Mouse (Mus musculus) frontal cortex, postnatal 25 days (tissue): ENCODE measurements at regions not wholly inside any gene's neighbourhood (a gene's known extent, or its start where the extent isn't known, plus 50 kb on each side); places are given as distances from the start of the nearest gene placed in this dataset.
"Not testable (repeated sequence)": the region's sequence is repeated elsewhere in the genome, so short reads cannot be mapped to it uniquely, and the experiment has no call there.

Experiments
- DNase-seq, 2 experiments: peaks; one replicate each; pipeline ENCODE4 v3.0.0; 2022; ENCODE audit warnings: low spot score in 2 of 2

DNA sequence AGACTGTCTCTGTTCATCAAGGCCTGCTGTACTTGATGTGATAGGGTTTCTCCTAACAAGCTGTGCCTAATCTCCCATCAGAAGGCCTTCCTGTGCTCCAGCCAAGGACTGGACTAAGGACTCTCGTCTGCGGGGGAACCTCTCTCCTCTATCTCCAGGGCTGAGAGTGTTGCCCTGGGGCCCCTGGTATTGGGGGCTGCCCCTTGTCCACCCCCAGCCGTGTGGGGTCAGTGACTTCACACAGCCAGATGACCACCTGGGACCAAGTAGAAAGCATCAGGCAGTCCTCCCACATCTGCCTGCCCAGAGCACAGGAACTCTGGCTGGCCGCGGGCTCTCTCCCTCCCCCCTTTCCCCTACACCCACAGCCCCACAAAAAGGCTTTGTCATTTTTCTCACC lies 651.5 kb upstream of the Kif2b start:
- DNase-seq = no peak

DNA sequence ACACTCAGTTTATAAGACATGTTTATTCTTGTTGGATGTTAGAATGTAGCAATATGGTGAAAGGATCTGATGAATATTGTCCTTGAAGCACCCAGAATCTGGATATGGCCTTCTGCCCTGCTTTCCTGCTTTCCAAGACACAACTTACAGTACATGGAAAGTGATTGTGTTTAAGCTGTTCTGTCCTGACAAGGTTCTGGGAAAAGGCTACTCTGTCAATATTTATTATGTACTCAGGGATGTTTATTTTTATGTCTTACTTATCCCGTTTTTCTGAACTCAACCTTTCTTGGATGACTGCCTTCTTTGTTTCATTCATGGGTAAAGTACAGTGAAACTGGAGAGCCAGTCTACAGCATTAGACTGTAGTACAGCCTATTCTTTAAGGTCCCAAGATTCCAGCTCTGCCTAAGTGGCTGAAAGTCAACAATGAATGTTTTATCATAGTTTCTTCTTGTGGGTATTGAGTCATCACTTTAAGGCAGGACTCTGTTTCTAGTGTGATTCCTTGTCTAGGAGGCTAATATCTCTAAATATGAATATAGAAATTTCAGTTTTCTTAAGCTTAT lies 631.7 kb upstream of the Kif2b start:
- DNase-seq = no peak

DNA sequence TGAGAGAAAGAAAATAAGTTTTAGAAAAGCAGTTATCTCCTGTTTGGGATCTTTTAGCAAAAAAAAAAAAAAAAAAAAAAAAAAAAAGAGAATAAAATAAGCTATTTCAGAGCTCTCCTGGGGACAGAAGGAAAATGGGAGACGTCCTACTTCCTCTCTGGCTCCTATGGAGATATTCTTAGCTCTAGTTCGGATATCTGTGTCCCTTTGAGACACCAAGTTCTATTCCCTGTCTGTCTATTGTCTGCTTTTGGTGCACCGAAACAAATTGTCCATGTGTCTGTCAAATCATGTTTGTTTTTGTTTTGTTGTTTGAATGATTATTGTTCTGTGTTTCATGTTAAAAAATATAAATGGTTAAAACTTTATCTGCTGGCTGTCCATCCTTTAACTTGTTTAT lies 601.0 kb upstream of the Kif2b start:
- DNase-seq = not testable (repeated sequence)

DNA sequence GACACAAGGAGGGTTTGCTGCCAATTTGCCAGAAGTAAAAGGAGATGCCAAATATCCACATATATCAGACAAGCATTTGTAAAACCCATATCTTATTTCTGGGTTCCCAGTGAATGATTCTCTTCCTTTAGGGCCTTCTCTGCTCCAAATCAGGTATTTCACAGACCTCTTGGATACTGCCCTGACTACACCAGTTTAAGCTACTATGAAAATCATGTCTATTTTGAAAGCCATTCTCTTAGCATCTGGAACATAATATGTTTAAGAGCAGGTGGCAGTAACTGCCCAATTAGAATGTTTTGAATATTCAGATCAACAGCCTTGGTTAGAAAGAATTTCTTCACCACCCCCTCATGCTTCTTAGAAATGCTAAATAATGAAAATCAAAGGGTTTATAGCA lies 575.8 kb upstream of the Kif2b start:
- DNase-seq = no peak

DNA sequence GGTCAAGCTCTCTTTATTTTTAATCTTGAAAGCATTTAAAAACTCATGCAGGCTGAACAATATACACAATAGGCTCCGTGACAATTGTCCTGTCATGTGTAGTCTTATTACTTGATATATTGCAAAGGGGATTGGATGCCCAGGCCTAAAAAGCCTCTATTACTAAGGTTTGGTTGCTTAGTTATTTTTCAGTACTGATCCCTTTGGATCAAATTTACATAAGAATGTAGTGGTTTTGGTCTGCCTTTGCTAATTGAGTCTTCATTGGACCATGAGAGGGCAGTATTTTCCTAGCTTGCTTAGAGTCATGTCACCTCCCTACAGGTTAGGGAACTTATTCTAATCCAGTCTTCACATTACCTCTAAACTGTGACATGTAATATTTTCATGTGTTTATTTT lies 558.3 kb upstream of the Kif2b start:
- no peak for DNase-seq

DNA sequence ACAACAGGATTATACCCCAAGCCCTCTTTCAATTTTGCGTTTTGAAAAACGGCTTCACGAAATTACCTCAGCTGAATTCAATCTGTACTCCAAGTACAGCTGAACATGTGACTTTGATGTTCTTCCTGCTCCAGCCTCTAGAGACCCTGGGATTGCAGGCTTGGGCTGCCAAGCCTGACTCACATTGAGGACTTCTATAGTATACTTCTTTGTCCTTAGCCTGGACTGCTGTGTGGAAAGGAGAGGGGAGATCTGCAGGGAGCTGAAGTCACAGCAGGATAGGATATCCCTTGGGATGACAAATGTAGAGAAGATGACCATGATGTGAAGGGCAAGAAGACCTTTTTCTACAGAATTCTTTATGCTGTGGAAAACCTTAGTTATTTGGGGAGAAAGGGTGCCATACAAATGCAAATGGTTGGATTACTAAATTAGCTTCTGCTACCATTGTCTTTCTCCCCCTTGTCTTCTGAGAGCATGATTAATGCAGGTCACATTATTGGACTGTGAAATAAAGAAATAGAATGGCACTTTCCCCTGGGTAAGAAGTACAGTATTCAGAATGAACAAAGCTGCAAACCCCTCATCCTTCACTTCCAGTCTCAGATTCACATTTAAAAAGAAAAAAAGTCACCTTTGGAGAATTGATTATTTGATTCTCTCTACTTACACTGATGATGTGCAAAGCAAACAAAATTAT lies 557.7 kb upstream of the Kif2b start:
- no peak for DNase-seq

DNA sequence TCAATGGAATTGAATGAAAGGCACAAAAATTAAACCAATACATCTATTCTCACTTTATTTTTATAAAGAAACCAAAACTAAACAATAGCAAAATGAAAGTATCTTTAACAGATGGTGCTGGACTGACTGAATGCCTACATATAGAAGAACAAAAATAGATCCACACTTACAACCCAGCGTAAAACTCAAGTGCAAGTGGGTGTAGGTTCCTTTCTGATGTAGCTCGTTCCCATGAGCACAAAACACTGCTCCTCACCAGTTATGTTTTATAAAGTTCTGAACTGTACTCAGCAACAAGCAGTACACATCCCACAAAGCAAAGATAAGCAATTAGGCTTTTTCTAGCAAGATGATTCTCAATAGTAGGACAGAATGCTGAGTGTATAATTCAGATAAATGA lies 507.4 kb upstream of the Kif2b start:
- DNase-seq = no peak

DNA sequence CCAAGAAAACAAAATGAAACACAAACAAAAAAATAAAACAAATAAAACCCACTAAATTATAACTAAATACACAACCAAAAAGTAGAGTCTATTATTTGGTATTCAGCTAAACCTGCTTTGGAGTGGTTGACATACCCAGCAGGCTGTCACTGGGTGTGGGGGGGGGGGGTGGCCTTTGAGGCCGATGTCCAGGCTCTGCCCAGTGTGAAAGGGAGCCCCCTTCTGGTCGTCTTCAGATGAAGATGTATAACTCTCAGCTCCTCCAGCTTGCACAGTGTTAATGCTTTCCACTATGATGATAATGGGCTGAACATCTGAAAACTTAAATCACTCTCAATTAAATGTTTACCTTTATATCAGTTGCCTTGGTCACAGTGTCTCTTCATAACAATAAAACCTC lies 464.3 kb upstream of the Kif2b start:
- DNase-seq = no peak

DNA sequence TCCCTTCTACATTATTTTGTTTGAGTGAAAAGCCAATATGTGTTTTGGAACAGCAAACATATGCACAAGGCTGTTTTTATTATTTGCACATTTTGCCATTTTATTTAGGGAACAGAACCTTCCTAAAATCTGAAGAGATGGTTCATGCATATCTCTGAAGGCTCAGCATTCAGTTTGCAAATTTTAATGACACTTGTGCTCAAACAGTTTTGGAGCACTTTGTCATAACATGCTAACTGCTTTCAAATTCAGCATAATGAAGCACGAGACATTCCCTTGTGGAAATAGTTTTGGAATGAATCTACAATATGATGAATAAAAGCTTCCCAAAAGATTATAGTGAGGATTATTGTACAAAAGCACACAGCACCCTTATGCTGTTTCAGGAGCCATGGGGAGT lies 462.8 kb upstream of the Kif2b start:
- DNase-seq = no peak

DNA sequence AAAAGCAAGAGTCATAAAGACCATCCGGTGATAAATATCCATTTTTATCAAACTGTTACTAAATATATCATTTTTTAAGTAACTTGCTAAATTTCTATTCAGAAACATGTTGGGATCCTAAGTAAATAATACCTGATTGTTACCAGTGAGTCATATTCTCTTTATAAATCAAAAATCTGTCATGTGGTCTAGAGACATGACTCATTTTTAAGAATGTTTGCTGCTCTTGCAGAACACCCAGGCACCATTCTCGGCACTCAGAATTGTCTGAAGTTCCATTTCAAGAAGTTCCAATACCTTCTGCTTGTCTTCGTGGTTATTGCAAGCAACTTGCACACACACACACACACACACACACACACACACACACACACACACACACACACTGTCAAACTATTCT lies 441.1 kb upstream of the Kif2b start:
- DNase-seq = no peak

DNA sequence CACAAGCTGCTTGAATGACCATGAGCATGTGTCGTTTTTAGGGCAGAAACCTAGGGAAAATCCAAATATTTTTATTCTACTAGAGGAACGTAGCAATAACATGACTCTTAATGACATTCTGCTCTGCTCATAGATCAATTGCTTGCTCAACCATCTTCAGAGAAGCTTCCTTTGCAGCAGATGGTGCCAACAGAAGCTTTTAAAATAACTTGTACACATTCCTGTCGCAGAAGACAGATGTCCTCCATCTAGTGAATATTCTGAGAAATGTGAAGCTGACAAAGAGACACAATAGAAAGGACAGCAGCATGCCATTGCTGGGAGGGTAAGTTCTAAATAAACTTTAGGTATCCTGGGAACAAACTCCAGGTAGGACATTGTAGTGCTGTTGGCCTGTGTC lies 433.9 kb upstream of the Kif2b start:
- peak in 1 of 2 experiments; percentile 3 for DNase-seq

DNA sequence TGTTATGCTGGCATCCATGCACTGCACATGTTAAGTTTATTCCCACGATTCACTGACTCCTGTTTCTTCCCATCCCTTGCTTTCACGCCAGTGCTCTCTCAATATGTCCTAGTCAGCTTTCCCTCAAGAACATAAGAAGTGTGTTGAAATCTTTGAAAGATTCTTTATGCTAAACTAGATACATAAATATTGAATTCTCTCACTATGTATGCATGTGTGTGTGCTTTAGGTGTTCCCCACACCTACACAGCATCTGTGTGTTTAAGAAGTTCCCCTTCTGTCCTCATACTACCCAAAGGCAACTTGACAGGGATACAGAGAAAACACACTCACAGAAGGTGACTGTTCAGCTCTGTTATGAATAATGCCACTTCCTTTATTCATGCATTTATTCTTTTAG lies 418.2 kb upstream of the Kif2b start:
- DNase-seq = no peak

DNA sequence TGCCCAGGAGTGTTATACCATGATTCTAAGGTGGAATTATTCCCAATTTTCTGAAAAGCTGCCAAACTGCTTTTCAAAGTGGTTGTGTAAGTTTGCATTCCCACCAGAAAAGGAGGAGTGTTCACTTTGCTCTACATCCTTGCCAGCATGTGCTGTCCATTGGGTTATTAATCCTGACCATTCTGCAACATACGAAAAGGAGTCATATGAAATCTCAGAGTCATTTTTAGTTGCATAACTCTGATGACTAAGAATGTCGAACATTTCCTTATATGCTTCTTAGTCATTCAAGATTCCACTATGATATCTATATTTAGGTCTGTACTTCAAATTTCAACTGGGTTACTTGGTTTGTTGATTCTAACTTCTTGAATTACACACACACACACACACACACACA lies 392.2 kb upstream of the Kif2b start:
- no peak for DNase-seq

DNA sequence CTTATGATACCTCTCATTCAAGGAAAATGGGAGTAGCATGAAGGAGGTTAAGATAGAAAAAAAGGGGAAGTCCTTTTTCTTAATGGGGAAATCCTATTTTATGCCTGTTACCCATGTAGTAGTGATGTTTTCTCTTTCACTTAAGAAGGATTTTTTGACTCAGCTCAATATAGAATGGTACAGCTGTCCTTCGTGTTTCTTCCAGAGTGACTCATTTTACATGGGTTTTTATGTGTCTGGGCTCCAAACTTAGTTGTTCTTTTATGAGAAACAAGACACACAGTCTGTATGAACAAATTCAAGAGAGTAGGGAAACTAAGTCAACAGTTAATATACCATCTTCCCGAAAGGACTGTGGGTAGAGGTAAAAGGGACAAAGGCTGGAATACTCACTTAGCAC lies 367.0 kb upstream of the Kif2b start:
- no peak for DNase-seq
